Mouse (Mus musculus) gastrocnemius, adult 2 months (tissue): ENCODE results near the gene Olfr850. TPM values are rescaled to one million over a fixed set of nuclear protein-coding genes. Genes with fewer than 3 reads are reported as not detected.

Experiments
- DNase-seq: peaks from one replicate; pipeline ENCODE4 v3.0.0; 2022
- H3K27ac ChIP-seq: fragments of 200-600 bp; 2 replicates; pipeline ENCODE4 v1.8.1; 2022; ENCODE audit warnings: mild to moderate bottlenecking
- H3K4me3 ChIP-seq: fragments of 200-600 bp; 2 replicates; pipeline ENCODE4 v1.8.1; 2022; ENCODE audit warnings: mild to moderate bottlenecking, moderate library complexity
- CTCF ChIP-seq: fragments of 200-600 bp; IDR thresholded peaks from 2 replicates; pipeline ENCODE4 v1.8.1; 2022; ENCODE audit warnings: antibody characterized with exemption, mild to moderate bottlenecking, moderate library complexity
- intact Hi-C: fragments of 180-260 bp; cut with DNase I; formaldehyde crosslinking; loops from one replicate; pipeline ENCODE4 v1.15.1; 2025
- long read RNA-seq, 2 experiments: library from polyadenylated mRNA; stranded (forward); transcript quantifications; one replicate each; pipeline ENCODE4 v2.0.0; 2021
- total RNA-seq, 2 experiments: library from RNA; stranded (reverse); gene quantifications; 2 replicates each; pipeline ENCODE4 v1.2.3; 2021

Olfr850 gene
- total RNA-seq: not detected
- long read RNA-seq, experiment 1: 0 reads
- long read RNA-seq, experiment 2: 0 reads

- TF ChIP-seq CTCF: no peak
- Histone ChIP-seq H3K4me3 (no peak within 1 kb of the TSS), H3K27ac (no peak within 1 kb of the TSS)
- DNase-seq: no peak
- intact Hi-C loops: no loop called here
Measured at GRCm38 (mm10) chr9:19478148-19478547, at the start of gene Olfr850. TSS of gene Olfr850 (minus strand) at chr9:19478248.

GRCm38 (mm10) chr9:19492995-19493394, 14.9 kb upstream of the Olfr850 start, which contains the start of gene Olfr851:
TSS of gene Olfr851 (plus strand) at chr9:19493295.
- DNase-seq: no peak
- H3K27ac ChIP-seq: no peak within 1 kb of the TSS
- no peak for TF ChIP-seq CTCF
- H3K4me3 ChIP-seq: no peak within 1 kb of the TSS
- intact Hi-C loops: loop anchor here (1.0 kb wide), 1 partner anchor 7 kb away; no protein-coding TSS in a partner anchor

GRCm38 (mm10) chr9:19439966-19440365, 38.1 kb downstream of the Olfr850 start, which contains the start of gene Olfr849:
TSS of gene Olfr849 (plus strand) at chr9:19440266.
- TF ChIP-seq CTCF: no peak
- Histone ChIP-seq H3K27ac (no peak within 1 kb of the TSS), H3K4me3 (no peak within 1 kb of the TSS)
- no peak for DNase-seq
- intact Hi-C loops: no loop called here

Other genes with a start within 250 kb of the Olfr850 start
- not detected for gene Olfr843, start 226.3 kb downstream of the Olfr850 start, total RNA-seq
- gene Olfr844, start 161.9 kb downstream of the Olfr850 start, total RNA-seq: not detected
- gene Olfr845, start 141.8 kb downstream of the Olfr850 start, total RNA-seq: not detected
- not detected for gene Olfr846, start 114.2 kb downstream of the Olfr850 start, total RNA-seq
- not detected for gene Olfr847, start 99.6 kb downstream of the Olfr850 start, total RNA-seq
- gene Olfr849, start 38.0 kb downstream of the Olfr850 start, total RNA-seq: not detected
- gene Olfr851, start 15.0 kb upstream of the Olfr850 start, total RNA-seq: not detected
- gene Olfr853, start 62.8 kb upstream of the Olfr850 start, total RNA-seq: not detected
- gene Olfr854, start 89.1 kb upstream of the Olfr850 start, total RNA-seq: not detected
- gene Olfr855, start 104.4 kb upstream of the Olfr850 start, total RNA-seq: not detected
- gene Zfp317, start 143.9 kb upstream of the Olfr850 start, total RNA-seq: 10 to 100 TPM; 15.3 to 15.4 TPM
- not detected for gene Olfr857, start 231.2 kb upstream of the Olfr850 start, total RNA-seq